Mouse (Mus musculus) midbrain, embryonic 14.5 days (tissue): ENCODE measurements around the gene 4931406P16Rik. TPM values are rescaled to one million over a fixed set of nuclear protein-coding genes. Genes with fewer than 3 reads are reported as not detected.
A peak's percentile ranks its signal among the peaks of the same experiment; 100 is the strongest.

Experiments
- ATAC-seq: fragments of 200-750 bp; cut with Nextera tagmentation; 2 replicates; pipeline ENCODE4 v1.8.0; 2017; ENCODE audit warnings: moderate number of reproducible peaks, moderate library complexity; ENCODE audit not compliant: low FRiP score, low TSS enrichment
- DNase-seq: peaks from one replicate; pipeline ENCODE4 v3.0.0-alpha.2; 2015
- H3K27ac ChIP-seq: fragments of 300-500 bp; sonication (generic); replicated peaks from 2 replicates; pipeline ENCODE4 v1.5.1; 2014; ENCODE audit warnings: mild to moderate bottlenecking, low read depth, low read length, moderate library complexity
- H3K27me3 ChIP-seq: fragments of 300-500 bp; sonication (generic); 2 replicates; pipeline ENCODE4 v1.6.1; 2014; ENCODE audit warnings: low read length, control low read depth, mixed read lengths; ENCODE audit not compliant: control insufficient read depth, insufficient read depth
- H3K36me3 ChIP-seq: fragments of 300-500 bp; sonication (generic); 2 replicates; pipeline ENCODE4 v1.6.1; 2014; ENCODE audit warnings: low read length, control low read depth; ENCODE audit not compliant: control insufficient read depth, insufficient read depth
- H3K4me1 ChIP-seq: fragments of 300-500 bp; sonication (generic); 2 replicates; pipeline ENCODE4 v1.6.1; 2014; ENCODE audit warnings: mild to moderate bottlenecking, antibody characterized with exemption, low read length, control low read depth; ENCODE audit not compliant: control insufficient read depth, insufficient read depth
- H3K4me2 ChIP-seq: fragments of 300-500 bp; sonication (generic); 2 replicates; pipeline ENCODE4 v1.6.1; 2014; ENCODE audit warnings: mild to moderate bottlenecking, low read length, moderate library complexity
- H3K4me3 ChIP-seq: fragments of 300-500 bp; sonication (generic); replicated peaks from 2 replicates; pipeline ENCODE4 v1.5.1; 2014; ENCODE audit warnings: low read depth, low read length
- H3K9ac ChIP-seq: fragments of 300-500 bp; sonication (generic); replicated peaks from 2 replicates; pipeline ENCODE4 v1.6.1; 2014; ENCODE audit warnings: mild to moderate bottlenecking, low read length, moderate library complexity
- H3K9me3 ChIP-seq: fragments of 300-500 bp; sonication (generic); 2 replicates; pipeline ENCODE4 v1.6.1; 2016; ENCODE audit warnings: low read length, control low read depth, mixed read lengths; ENCODE audit not compliant: control insufficient read depth
- WGBS: fragments of 180-500 bp; shearing (Covaris S2); extraction: QIAGEN DNeasy Blood & Tissue Kit; methylation state at CpG from one replicate; pipeline ENCODE4 v1.1.7; 2014; 5-methylcytosine and 5-hydroxymethylcytosine counted together
- polyA plus RNA-seq: library from polyadenylated mRNA; unstranded; fragments of >200 nt; fragmentation: Nextera tagmentation; extraction: Ambion mirVana; gene quantifications from 2 replicates; pipeline ENCODE4 v1.2.1, GENCODE M21; 2014

Gene 4931406P16Rik
- polyA plus RNA-seq, 1 experiment from 2014 or later, result 40.6 TPM

DNA sequence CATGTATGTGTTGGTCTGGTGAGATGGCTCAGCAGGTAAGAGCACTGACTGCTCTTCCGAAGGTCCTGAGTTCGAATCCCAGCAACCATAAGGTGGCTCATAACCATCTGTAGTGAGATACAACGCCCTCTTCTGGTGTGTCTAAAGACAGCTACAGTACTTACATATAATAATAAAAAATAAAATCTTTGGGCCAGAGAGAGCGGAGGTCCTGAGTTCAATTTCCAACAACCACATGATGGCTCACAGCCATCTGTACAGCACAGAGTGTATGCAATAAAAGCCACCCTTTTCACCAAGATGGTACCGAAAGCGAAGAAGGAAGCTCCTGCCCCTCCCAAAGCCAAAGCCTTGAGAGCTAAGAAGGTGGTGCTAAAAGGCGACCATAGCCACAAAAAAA, 62.6 kb downstream of the 4931406P16Rik start, which contains the start of gene Gm6096:
TSS of gene Gm6096 (plus strand) at position 301 of the 400 bp plus-strand sequence.
- Histone ChIP-seq H3K4me1 (no peaks in the 10 kb centered on the region), H3K9ac (no peak within 1 kb of the TSS), H3K27me3 (no peaks in the 10 kb centered on the region), H3K9me3 (no peaks in the 10 kb centered on the region), H3K4me3 (no peak within 1 kb of the TSS), H3K36me3 (peaks cover 63% of the 10 kb centered on the region), H3K4me2 (no peak within 1 kb of the TSS), H3K27ac (0 out of 2 replicates have a peak within 1 kb of the TSS, but pooled peaks have one; percentile 14)
- DNase-seq, result no peak
- WGBS, result 93% methylated on average over 7 of the region's 7 CpGs
- no peak for ATAC-seq

DNA sequence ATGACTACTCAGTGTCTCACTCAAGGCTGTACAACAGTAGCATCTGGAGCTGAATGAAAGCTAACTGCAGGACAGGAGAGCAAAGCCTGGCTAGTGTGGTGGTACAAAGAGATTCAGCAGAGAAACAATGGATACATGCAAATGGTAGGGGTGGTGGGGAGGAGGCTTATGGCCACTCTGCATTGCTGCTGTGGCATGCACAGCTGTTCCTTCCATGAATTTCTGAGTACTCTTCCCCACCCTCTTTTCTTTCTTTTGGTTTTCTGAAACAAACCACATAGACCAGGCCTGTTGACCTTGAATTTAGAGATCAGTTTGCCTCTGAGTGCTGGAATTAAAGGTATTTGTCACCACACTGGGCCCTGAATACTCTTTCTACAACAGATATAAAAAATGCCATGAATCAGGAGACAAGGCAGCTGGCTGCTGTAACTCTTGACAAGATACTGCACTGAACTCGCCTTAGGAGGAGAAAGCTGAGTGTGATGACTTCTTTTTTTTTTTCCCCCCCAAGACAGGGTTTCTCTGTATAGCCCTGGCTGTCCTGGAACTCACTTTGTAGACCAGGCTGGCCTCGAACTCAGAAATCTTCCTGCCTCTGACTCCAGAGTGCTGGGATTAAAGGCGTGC, 66.4 kb downstream of the 4931406P16Rik start:
- no peak overlapping the region for H3K4me2 ChIP-seq
- WGBS, result 94% methylated on average over 3 of the region's 3 CpGs
- H3K9ac ChIP-seq, result no peak overlapping the region
- H3K27ac ChIP-seq, result no peak overlapping the region
- H3K36me3 ChIP-seq, result peaks cover 55% of the 10 kb centered on the region
- ATAC-seq (no peak), DNase-seq (no peak)
- H3K4me1 ChIP-seq, result no peaks in the 10 kb centered on the region
- no peaks in the 10 kb centered on the region for H3K9me3 ChIP-seq
- no peak overlapping the region for H3K4me3 ChIP-seq
- no peaks in the 10 kb centered on the region for H3K27me3 ChIP-seq

DNA sequence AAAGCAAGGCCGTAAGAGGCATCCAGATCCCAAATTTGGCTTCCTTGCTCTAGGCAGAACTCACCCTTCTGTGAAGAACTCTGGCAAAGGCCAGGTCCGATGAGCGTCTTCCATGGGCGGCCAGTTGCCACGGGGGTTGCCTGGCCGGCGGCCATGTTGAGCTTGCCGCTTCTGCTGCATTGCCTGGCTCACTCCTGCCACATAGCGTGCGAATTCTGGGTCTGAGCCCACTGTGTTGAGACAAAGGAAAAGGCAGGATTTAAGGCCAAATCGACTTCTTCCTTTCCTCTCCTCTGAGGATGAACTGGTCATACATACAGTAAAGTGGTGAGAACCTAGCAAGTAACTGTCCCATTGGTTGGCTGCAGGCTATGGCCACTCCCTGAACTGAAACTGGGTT, 71.2 kb downstream of the 4931406P16Rik start:
- no peak for DNase-seq
- no peak overlapping the region for H3K4me3 ChIP-seq
- H3K9ac ChIP-seq, result no peak overlapping the region
- WGBS, result 93% methylated on average over 11 of the region's 11 CpGs
- no peaks in the 10 kb centered on the region for H3K4me1 ChIP-seq
- H3K27me3 ChIP-seq, result no peaks in the 10 kb centered on the region
- H3K9me3 ChIP-seq, result no peaks in the 10 kb centered on the region
- no peak for ATAC-seq
- peaks cover 71% of the 10 kb centered on the region for H3K36me3 ChIP-seq
- no peak overlapping the region for H3K4me2 ChIP-seq
- no peak overlapping the region for H3K27ac ChIP-seq

DNA sequence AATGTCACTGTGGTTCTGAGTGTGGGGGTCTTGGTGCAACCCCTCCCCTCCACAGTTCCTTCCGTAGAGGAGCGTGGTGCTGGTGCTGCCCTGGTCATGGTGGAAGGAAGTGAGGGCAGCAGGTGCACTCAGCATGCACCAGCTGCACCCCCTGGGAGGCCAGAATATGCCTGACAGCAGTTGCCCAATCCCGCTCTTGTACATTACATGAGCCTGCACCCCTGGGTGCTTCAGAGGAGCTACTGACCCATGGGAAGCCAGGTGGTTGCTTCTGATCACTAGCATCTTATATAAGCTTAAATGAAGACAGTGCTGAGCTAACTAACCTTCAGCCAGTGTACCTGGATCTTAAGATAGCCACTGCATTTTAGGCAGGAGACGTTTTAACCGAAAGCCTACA, 75.3 kb downstream of the 4931406P16Rik start:
- Histone ChIP-seq H3K4me1 (peaks cover 4% of the 10 kb centered on the region; the same call in 1 of the 2 replicates), H3K36me3 (peaks cover 57% of the 10 kb centered on the region), H3K9me3 (no peaks in the 10 kb centered on the region), H3K27me3 (no peaks in the 10 kb centered on the region), H3K4me2 (no peak overlapping the region), H3K4me3 (no peak overlapping the region), H3K27ac (no peak overlapping the region), H3K9ac (no peak overlapping the region)
- WGBS, result 92% methylated on average over 5 of the region's 5 CpGs
- ATAC-seq (no peak), DNase-seq (no peak)

DNA sequence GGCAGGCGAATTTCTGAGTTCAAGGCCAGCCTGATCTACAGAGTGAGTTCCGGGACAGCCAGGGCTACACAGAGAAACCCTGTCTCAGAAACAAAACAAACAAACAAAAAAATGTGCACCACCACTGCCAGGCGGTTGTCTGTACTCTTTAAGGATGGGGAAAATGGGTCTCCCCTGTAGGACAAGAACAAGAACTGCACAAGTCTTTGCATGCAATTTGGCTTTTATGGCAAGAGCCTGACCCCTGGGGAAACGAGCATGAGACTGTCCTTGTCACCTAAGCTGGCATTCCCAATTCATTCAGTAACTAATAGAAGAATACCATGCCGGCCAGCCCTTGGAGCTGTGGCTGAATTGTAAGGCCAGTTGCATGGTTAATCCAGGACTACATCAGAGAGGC, 77.7 kb downstream of the 4931406P16Rik start:
- 85% methylated on average over 5 of the region's 5 CpGs for WGBS
- Histone ChIP-seq H3K4me2 (no peak overlapping the region), H3K4me1 (peaks cover 4% of the 10 kb centered on the region; the same call in 1 of the 2 replicates), H3K27me3 (no peaks in the 10 kb centered on the region), H3K36me3 (peaks cover 42% of the 10 kb centered on the region), H3K27ac (no peak overlapping the region), H3K4me3 (no peak overlapping the region), H3K9ac (no peak overlapping the region), H3K9me3 (no peaks in the 10 kb centered on the region)
- ATAC-seq (no peak), DNase-seq (no peak)

DNA sequence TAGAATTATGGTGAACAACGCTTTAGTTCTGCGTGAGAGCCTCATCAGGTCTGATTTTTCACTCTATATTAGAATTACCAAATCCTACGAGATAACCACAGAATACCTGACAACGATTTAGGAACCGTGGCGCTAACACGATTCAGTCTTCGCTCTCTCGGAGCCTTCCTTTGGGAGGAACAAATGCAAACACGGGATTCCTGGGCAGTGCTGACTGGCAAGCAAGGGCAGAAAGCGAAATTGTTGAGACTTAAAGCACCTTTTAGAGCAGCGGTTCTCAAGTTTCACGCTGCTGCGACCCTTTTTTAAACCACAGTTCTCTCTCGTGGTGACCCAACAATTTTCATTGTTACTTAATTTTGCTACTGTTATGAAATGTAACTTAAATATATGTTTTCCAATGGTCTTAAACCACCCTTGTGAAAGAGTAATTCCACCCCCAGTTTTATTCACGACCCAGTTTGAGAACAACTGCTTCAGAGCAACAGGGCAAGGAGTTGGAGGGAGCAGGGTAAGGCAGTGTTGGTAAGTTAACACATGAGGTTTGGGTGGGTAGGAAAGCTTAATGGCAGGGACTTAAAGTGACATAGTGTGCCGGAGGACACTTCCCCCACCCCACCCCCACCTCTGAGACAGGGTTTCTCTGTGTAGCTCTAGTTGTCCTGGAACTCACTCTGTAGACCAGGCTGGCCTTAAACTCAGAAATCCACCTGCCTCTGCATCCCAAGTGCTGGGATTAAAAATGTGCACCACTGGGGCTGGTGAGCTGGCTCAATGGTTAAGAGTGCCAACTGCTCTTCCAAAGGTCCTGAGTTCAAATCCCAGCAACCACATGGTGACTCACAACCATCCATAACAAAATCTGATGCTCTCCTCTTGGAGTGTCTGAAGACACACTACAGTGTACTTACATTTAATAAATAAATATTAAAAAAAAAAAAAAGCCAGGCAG, 78.5 kb downstream of the 4931406P16Rik start:
- no peaks in the 10 kb centered on the region for H3K9me3 ChIP-seq
- H3K9ac ChIP-seq, result peak overlapping the region; percentile 52
- H3K36me3 ChIP-seq, result peaks cover 35% of the 10 kb centered on the region
- ATAC-seq (no peak), DNase-seq (no peak)
- H3K4me3 ChIP-seq, result peak overlapping the region; percentile 44
- H3K4me1 ChIP-seq, result peaks cover 7% of the 10 kb centered on the region; the same call in 1 of the 2 replicates
- H3K27me3 ChIP-seq, result no peaks in the 10 kb centered on the region
- H3K4me2 ChIP-seq, result peak overlapping the region; percentile 73
- peak overlapping the region; percentile 82 for H3K27ac ChIP-seq
- whole genome bisulfite sequencing, result 3% methylated on average over 17 of the region's 17 CpGs

DNA sequence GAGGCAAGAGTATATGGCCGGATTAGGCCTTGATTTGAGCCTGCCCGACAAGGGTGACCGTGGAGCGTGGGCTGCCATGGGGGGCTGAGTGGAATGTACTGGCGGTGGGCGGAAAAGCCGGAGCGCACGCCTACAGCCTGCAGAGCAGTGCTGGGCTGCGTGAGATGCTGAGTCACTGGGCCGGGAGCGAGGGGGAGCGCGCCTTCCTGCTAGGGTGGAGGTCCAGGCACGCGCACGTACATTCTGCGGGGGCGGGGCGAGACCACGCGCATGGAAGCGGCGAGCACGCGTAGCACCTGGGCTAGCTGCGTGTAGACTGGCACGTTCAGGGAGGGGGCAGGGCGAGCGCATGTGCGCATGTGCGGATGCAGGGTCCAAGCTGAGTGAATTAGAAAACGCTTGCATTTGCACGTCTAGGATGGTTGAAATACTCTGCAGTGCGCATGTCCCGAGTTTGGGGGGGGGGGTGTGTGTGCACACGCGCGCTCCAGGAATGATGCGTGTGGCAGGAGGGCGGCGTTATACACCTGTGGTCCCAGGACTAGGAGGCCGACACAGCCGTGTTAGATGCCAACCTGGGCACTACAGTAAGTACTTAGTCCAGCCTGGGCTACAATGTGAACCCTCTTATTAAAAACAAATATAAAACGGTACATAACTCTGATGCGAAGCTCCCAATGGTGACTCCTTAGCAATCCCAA, 79.3 kb downstream of the 4931406P16Rik start:
- Histone ChIP-seq H3K27ac (peak overlapping the region; percentile 89), H3K27me3 (no peaks in the 10 kb centered on the region), H3K4me3 (peak overlapping the region; percentile 44), H3K9ac (peak overlapping the region; percentile 56), H3K9me3 (no peaks in the 10 kb centered on the region), H3K4me2 (peak overlapping the region; percentile 73), H3K4me1 (peaks cover 10% of the 10 kb centered on the region; the same call in 1 of the 2 replicates), H3K36me3 (peaks cover 27% of the 10 kb centered on the region)
- DNase-seq, result peak; percentile 99
- ATAC-seq, result peak; percentile 96
- WGBS, result under 1% methylated on average over 46 of the region's 46 CpGs
